Mouse (Mus musculus) hindbrain, embryonic 14.5 days (tissue): ENCODE results near the gene Cstf2. TPM values are rescaled to one million over a fixed set of nuclear protein-coding genes. Genes with fewer than 3 reads are reported as not detected.

ENCODE experiments used
- ATAC-seq: fragments of 200-750 bp; cut with Nextera tagmentation; 2 replicates; pipeline ENCODE4 v1.8.0; 2017; ENCODE audit warnings: moderate number of reproducible peaks, mild to moderate bottlenecking, moderate TSS enrichment, moderate library complexity; ENCODE audit not compliant: low FRiP score
- DNase-seq: peaks from one replicate; pipeline ENCODE4 v3.0.0-alpha.2; 2015; ENCODE audit warnings: low spot score
- H3K27ac ChIP-seq: fragments of 300-500 bp; sonication (generic); 2 replicates; pipeline ENCODE4 v1.5.1; 2014; ENCODE audit warnings: mild to moderate bottlenecking, moderate library complexity
- H3K27me3 ChIP-seq: fragments of 300-500 bp; sonication (generic); 2 replicates; pipeline ENCODE4 v1.6.1; 2014; ENCODE audit warnings: mild to moderate bottlenecking, low read length, mixed read lengths; ENCODE audit not compliant: control insufficient read depth, insufficient read depth
- H3K36me3 ChIP-seq: fragments of 300-500 bp; sonication (generic); replicated peaks from 2 replicates; pipeline ENCODE4 v1.6.1; 2014; ENCODE audit not compliant: control insufficient read depth, insufficient read depth
- H3K4me1 ChIP-seq: fragments of 300-500 bp; sonication (generic); replicated peaks from 2 replicates; pipeline ENCODE4 v1.6.1; 2014; ENCODE audit warnings: antibody characterized with exemption, low read length, mixed read lengths; ENCODE audit not compliant: control insufficient read depth, insufficient read depth
- H3K4me2 ChIP-seq: fragments of 300-500 bp; sonication (generic); replicated peaks from 2 replicates; pipeline ENCODE4 v1.6.1; 2014; ENCODE audit warnings: mild to moderate bottlenecking, moderate library complexity
- H3K4me3 ChIP-seq: fragments of 300-500 bp; sonication (generic); replicated peaks from 2 replicates; pipeline ENCODE4 v1.5.1; 2014; ENCODE audit warnings: mild to moderate bottlenecking, low read length
- H3K9ac ChIP-seq: fragments of 300-500 bp; sonication (generic); 2 replicates; pipeline ENCODE4 v1.6.1; 2014
- H3K9me3 ChIP-seq: fragments of 300-500 bp; sonication (generic); 2 replicates; pipeline ENCODE4 v1.6.1; 2016; ENCODE audit warnings: low read length; ENCODE audit not compliant: control insufficient read depth
- WGBS: fragments of 180-500 bp; shearing (Covaris S2); extraction: QIAGEN DNeasy Blood & Tissue Kit; methylation state at CpG from one replicate; pipeline ENCODE4 v1.1.7; 2014; 5-methylcytosine and 5-hydroxymethylcytosine counted together
- polyA plus RNA-seq: library from polyadenylated mRNA; unstranded; fragments of >200 nt; fragmentation: Nextera tagmentation; extraction: Ambion mirVana; gene quantifications from 2 replicates; pipeline ENCODE4 v1.2.1, GENCODE M21; 2014

The Cstf2 gene
- polyA plus RNA-seq = 76.6 and 84.4 TPM in 2 replicates

DNA sequence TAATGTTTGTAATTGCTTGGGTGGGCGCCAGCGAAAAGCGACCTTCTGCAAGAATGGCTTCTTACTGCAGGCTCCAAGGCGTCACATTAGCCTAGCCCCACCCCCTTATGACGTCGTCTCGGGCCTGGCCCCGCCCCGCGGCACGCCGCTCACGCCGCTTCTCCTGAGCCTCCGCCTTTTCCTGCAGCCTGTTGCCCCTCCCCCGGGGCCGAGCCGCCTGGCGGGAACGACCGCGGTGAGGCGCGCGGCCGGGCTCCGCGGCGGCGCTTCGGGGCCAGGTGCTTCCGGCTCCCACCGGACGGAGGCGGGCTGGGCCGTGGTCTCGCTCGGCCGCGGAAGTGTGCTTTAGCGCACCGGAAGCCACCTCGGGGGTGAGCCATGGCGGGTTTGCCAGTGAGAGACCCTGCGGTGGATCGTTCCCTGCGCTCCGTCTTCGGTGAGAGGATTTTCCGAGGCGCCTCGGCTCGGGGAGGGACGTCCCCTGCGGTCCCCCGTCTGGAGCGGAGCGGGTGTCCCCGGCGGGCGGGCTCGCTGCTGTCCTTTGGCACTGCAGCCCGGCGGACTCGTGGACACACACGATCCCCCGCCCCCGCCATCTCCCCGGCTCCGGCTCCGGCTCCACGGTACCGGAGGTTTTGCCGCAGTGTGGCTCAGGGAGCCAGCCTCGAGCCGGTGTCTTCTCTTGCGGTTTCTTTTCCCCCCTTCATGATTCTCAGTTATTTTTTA, at the start of gene Cstf2:
TSS of gene Cstf2 (plus strand) at position 201 of the 726 bp plus-strand sequence.
- ATAC-seq = peak; percentile 98
- Histone ChIP-seq H3K27ac (peak within 1 kb of the TSS; percentile 89), H3K36me3 (peaks cover 14% of the 10 kb centered on the region; the same call in 1 of the 2 replicates), H3K4me1 (no peaks in the 10 kb centered on the region; the same call in 1 of the 2 replicates), H3K9me3 (no peaks in the 10 kb centered on the region), H3K27me3 (no peaks in the 10 kb centered on the region), H3K4me3 (peak within 1 kb of the TSS; percentile 58), H3K4me2 (peak within 1 kb of the TSS; percentile 50), H3K9ac (peak within 1 kb of the TSS; percentile 77)
- 29% methylated on average over 57 of the region's 77 CpGs for WGBS
- DNase-seq = peak; percentile 86

DNA sequence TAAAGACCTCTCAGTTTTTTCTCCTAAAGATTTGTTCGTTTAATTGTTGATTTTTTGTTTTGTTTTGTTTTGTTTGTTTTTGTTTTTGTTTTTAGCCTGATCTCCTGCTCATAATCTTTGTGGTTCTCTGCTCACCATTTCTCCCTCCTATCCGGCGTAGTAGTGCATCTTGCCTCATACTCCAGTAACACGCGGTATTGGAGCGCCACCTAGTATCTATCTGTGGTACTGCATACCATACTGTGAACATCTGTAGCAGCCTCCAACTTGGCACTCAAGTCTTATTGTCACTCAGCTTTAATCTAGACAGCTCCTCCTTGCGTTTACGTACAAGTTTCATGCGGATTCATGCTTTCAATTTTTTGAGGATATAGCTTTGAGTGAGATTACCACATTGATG, 40.0 kb upstream of the Cstf2 start:
- Histone ChIP-seq H3K4me2 (no peak overlapping the region), H3K27me3 (no peaks in the 10 kb centered on the region), H3K4me3 (no peak overlapping the region), H3K36me3 (no peaks in the 10 kb centered on the region), H3K4me1 (no peaks in the 10 kb centered on the region), H3K27ac (no peak overlapping the region), H3K9me3 (no peaks in the 10 kb centered on the region), H3K9ac (no peak overlapping the region)
- ATAC-seq = peak; percentile 77
- 13% methylated on average over 9 of the region's 9 CpGs for WGBS
- DNase-seq = peak; percentile 76

DNA sequence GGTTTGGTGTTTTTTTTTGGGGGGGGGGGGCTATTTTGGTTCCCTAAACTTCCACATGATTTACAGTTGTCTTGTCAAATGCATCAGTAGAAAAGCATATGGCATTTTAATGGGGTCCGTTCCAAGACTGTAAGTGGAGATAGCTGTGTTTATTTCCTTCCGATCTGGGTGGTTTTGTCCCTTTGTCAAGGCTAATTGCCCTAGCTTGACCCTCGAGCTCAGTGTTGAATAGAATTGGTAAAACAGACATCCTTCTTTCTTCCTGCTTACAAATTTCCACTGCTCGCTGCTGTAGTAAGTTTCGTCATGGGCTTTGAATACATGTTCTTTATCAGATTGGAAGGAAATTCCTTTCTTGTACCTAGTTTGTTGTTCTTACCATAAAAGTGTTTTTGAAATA, 38.3 kb upstream of the Cstf2 start:
- no peak overlapping the region for H3K4me3 ChIP-seq
- H3K4me1 ChIP-seq = no peaks in the 10 kb centered on the region
- DNase-seq (no peak), ATAC-seq (no peak)
- no peak overlapping the region for H3K27ac ChIP-seq
- H3K36me3 ChIP-seq = no peaks in the 10 kb centered on the region
- H3K4me2 ChIP-seq = no peak overlapping the region
- H3K9ac ChIP-seq = no peak overlapping the region
- no peaks in the 10 kb centered on the region for H3K27me3 ChIP-seq
- WGBS = 46% methylated on average over 5 of the region's 5 CpGs
- no peaks in the 10 kb centered on the region for H3K9me3 ChIP-seq

DNA sequence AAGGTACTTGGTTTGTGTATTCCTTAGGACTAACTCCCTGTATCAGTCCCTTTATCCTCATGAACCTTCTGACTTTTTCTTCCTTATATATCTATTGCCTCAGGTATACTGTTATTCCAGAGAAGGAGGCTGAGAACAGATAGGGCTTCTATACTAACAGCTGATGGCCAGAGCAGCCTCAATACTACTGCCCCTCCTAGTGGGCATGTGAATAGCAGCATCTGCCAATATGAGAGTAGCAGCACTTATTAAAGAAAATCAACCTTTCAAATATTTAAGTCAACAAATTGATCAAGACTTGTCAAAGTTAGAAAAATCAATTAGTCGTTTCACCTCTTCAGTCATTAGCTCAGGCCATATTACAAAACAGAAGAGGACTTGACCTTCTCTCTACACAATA, 10.0 kb upstream of the Cstf2 start:
- no peak overlapping the region for H3K4me2 ChIP-seq
- H3K9me3 ChIP-seq = no peaks in the 10 kb centered on the region
- ATAC-seq = no peak
- H3K27ac ChIP-seq = no peak overlapping the region
- no peaks in the 10 kb centered on the region for H3K27me3 ChIP-seq
- no peak overlapping the region for H3K4me3 ChIP-seq
- no peak overlapping the region for H3K9ac ChIP-seq
- no peak for DNase-seq
- H3K36me3 ChIP-seq = no peaks in the 10 kb centered on the region
- no peaks in the 10 kb centered on the region for H3K4me1 ChIP-seq
- 72% methylated on average over 1 of the region's 1 CpGs for WGBS

DNA sequence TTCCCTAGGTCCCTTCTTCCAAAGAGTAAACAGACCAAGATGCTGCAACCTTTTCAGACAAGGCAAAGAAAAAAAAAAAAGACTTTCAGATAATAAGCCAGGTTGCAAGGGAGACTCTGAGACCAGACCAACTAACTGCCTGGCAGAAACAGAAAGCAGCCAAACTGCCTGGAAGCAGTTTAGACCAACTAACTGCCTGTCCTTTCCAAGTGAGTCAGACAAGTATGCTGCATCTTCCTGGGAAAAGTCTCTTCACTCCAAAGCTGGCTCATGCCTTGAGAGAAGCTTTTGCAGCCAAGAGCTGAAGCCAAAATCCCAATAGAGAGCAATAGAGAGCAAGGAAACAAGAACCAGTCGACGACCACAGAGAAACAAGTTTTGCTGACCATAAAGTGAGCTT, 2.1 kb upstream of the Cstf2 start:
- no peak overlapping the region for H3K9ac ChIP-seq
- no peak for DNase-seq
- H3K4me1 ChIP-seq = no peaks in the 10 kb centered on the region; the same call in 1 of the 2 replicates
- no peaks in the 10 kb centered on the region for H3K27me3 ChIP-seq
- no peak overlapping the region for H3K4me3 ChIP-seq
- WGBS = 88% methylated on average over 2 of the region's 2 CpGs
- ATAC-seq = no peak
- peaks cover 1% of the 10 kb centered on the region; the same call in 1 of the 2 replicates for H3K36me3 ChIP-seq
- no peaks in the 10 kb centered on the region for H3K9me3 ChIP-seq
- no peak overlapping the region for H3K4me2 ChIP-seq
- no peak overlapping the region for H3K27ac ChIP-seq

DNA sequence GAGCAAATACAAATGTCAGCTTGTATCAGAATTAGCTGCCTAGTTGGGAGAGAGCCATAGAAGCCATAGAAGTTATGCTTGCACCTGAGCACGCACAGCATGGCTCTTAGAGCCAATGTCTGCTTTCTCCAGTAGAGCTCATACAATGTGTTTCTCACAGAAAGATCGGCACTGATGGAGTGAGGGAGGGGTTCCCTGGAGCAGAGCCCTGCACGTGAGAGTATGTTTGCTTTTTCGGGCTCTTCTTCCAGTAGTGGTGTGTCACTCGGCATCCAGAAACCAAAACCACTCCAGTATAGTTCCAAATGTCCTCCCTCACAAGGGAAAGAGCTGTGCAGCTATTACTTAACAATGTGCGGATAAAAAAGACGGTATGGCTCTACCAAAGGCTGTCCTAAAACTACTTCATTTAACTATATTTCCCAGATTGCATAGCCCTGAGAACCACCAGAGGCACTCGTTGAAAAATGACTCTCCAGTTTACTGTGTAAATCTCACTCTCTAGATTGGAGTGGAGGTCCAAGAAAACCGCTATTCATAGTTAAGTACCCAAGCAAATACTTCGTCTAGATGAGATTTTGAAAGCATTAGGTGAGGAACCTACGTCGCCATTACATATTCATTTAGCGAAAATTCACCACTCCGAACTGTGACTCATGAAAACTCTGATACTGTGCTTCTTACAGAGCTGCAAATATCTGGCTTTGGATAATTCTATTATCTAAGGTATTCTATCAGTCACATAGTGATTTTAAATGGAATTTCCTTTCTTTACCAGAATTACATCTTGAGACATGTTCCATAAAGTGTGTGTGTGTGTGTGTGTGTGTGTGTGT, 729 bp upstream of the Cstf2 start:
- Histone ChIP-seq H3K4me1 (no peaks in the 10 kb centered on the region; the same call in 1 of the 2 replicates), H3K4me3 (peak overlapping the region; percentile 58), H3K27me3 (no peaks in the 10 kb centered on the region), H3K9me3 (no peaks in the 10 kb centered on the region), H3K4me2 (peak overlapping the region; percentile 40), H3K9ac (peak overlapping the region; percentile 37; the same call in 1 of the 2 replicates), H3K27ac (peak overlapping the region; percentile 32; the same call in 1 of the 2 replicates), H3K36me3 (peaks cover 13% of the 10 kb centered on the region; the same call in 1 of the 2 replicates)
- DNase-seq = no peak
- WGBS = 75% methylated on average over 14 of the region's 14 CpGs
- ATAC-seq = no peak

DNA sequence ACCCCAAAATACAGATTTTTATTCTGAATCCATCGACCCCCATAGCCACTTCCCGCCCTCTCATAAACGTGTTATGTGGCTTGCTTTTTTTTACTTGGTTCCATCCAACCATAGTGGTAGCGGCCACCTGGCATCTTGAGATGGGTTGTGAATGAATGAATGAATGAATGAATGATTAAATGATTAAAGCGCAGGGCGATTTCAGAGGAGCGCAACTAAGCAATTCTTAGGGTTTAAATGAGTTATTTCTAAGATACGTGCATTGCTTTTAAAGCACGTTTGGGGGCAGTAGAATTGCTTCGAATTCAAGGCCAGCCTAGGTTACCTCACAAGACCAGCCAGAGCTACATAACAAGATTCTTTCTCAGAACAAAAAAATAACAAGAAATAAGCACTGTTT, 777 bp downstream of the Cstf2 start:
- no peaks in the 10 kb centered on the region; the same call in 1 of the 2 replicates for H3K4me1 ChIP-seq
- H3K9ac ChIP-seq = peak overlapping the region; percentile 77
- peak overlapping the region; percentile 89 for H3K27ac ChIP-seq
- ATAC-seq (no peak), DNase-seq (peak; percentile 44)
- peaks cover 19% of the 10 kb centered on the region; the same call in 1 of the 2 replicates for H3K36me3 ChIP-seq
- no peaks in the 10 kb centered on the region for H3K27me3 ChIP-seq
- 19% methylated on average over 10 of the region's 10 CpGs for WGBS
- H3K4me2 ChIP-seq = peak overlapping the region; percentile 50
- no peaks in the 10 kb centered on the region for H3K9me3 ChIP-seq
- peak overlapping the region; percentile 58 for H3K4me3 ChIP-seq

DNA sequence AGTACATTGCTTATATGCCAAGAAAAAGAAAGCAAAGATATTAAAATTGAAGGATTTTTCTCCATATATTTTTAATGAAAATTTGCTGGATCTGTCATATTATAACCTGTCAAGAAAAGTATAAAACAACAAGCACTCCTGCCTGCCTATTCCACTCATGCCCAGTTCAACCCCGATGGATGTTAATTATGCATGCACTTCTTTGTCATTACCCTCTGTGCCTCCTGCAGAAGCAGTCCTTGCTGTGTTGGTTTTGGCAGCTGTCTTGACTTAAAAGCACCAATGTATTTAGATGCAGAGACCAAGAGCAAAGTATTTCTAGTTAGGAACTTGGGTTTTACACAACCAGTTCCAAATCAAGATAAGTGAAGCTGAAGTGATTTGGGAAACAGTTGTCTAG, 26.5 kb downstream of the Cstf2 start:
- Histone ChIP-seq H3K4me3 (no peak overlapping the region), H3K4me2 (no peak overlapping the region), H3K9me3 (no peaks in the 10 kb centered on the region), H3K27ac (no peak overlapping the region), H3K4me1 (no peaks in the 10 kb centered on the region), H3K27me3 (no peaks in the 10 kb centered on the region), H3K36me3 (peaks cover 21% of the 10 kb centered on the region), H3K9ac (no peak overlapping the region)
- WGBS = 48% methylated on average over 1 of the region's 1 CpGs
- DNase-seq (no peak), ATAC-seq (no peak)

DNA sequence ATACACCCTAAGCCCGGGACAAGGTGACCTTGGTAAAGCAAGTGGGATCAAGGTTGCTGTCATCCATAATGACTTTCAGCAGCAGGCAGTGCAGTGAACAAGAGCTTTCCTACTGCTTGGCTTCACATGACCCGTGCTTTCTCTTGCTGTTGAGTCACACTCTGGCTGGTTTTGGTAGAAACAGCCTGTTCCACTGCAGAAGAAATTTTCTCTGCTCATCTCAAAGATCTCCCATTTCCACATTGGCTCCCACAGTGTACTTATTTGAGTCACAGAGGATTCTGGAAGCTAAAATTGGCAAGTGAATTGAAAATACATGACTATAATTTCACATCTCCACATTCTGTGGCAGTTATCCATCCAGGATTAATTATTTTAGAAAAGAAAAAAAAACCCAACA, 43.7 kb downstream of the Cstf2 start:
- ATAC-seq (no peak), DNase-seq (no peak)
- Histone ChIP-seq H3K9me3 (no peaks in the 10 kb centered on the region), H3K9ac (no peak overlapping the region), H3K27me3 (no peaks in the 10 kb centered on the region), H3K4me1 (no peaks in the 10 kb centered on the region), H3K27ac (no peak overlapping the region), H3K4me3 (no peak overlapping the region), H3K36me3 (no peaks in the 10 kb centered on the region), H3K4me2 (no peak overlapping the region)
- 83% methylated on average over 2 of the region's 2 CpGs for WGBS
